ENCODE assay signal across 16 mouse cellular contexts in the genomic region with DNA sequence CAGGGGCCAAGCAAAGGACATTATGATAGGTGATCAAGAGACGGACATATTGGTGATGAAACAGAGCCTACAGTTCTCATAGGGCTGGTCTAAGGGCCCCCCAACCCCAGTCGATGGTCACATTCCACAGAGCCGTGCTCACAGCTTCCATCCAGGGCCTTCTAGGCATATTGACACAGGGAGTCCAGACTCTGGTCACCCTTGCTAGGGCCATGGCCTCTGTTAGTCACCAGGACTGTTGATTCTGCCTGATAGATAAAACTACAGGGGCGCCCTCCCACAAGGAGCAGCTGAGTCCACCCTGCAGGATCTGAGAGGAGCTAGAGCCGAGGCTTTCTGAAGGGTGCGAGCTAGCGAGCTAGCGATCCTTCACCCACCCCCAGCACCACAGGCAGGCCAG. TPM values are rescaled to one million over a fixed set of nuclear protein-coding genes. Genes with fewer than 3 reads are reported as not detected.
DNase-seq lines count a peak whose midpoint lies in the region; ATAC-seq and TF ChIP-seq lines count a peak whose summit lies in the region.
"Had no signal": no experiment of that assay in that cellular context is flagged by ENCODE, and none has a peak within 500 bp of the region (broad histone marks: within the 10 kb centered on the region; RNA-seq: fewer than 3 reads in every experiment).

No protein-coding gene starts in this region.

- WGBS in heart, embryonic 13.5 days: 70% methylated on average over 8 of the region's 8 CpGs
- WGBS in liver, postnatal 0 days (ENCODE audit: insufficient replicate concordance): 70% methylated on average over 8 of the region's 8 CpGs
- 80% methylated on average over 8 of the region's 8 CpGs for WGBS in kidney, embryonic 16.5 days

- H3K36me3 ChIP-seq in heart, embryonic 13.5 days: peaks cover 53% of the 10 kb centered on the region
- 0 out of 2 replicates have a peak, but pooled peaks cover 3% of the 10 kb centered on the region for H3K36me3 ChIP-seq in liver, postnatal 0 days (replicated peaks; ENCODE audit: insufficient read depth, low read length)
- peaks cover 14% of the 10 kb centered on the region for H3K36me3 ChIP-seq in kidney, embryonic 16.5 days (ENCODE audit: insufficient read depth, low read length)

- H3K27me3 ChIP-seq in heart, embryonic 13.5 days (replicated peaks): no peaks in the 10 kb centered on the region
- no peaks in the 10 kb centered on the region for H3K27me3 ChIP-seq in liver, postnatal 0 days (ENCODE audit: insufficient read depth, low read length)
- H3K27me3 ChIP-seq in kidney, embryonic 16.5 days (ENCODE audit: insufficient read depth, low read length): no peaks in the 10 kb centered on the region
- H3K27me3 ChIP-seq: limb, embryonic 13.5 days had no signal

- H3K4me2 ChIP-seq in heart, embryonic 13.5 days: no peak overlapping the region
- H3K4me2 ChIP-seq in liver, postnatal 0 days (ENCODE audit: low read depth, low read length): no peak overlapping the region
- H3K4me2 ChIP-seq in kidney, embryonic 16.5 days (replicated peaks; ENCODE audit: low read depth, low read length): no peak overlapping the region
- H3K4me2 ChIP-seq: limb, embryonic 13.5 days had no signal

- no peak for TF ChIP-seq CTCF in left cerebral cortex, adult 2 months (IDR thresholded peaks at IDR 0.05)
- no peak for TF ChIP-seq CTCF in liver, postnatal 0 days (IDR thresholded peaks at IDR 0.05; ENCODE audit: low read depth)

- no peak overlapping the region for H3K9ac ChIP-seq in heart, embryonic 13.5 days
- no peak overlapping the region for H3K9ac ChIP-seq in liver, postnatal 0 days (replicated peaks)
- H3K9ac ChIP-seq in kidney, embryonic 16.5 days (replicated peaks; ENCODE audit: low read length): no peak overlapping the region
- H3K9ac ChIP-seq: limb, embryonic 13.5 days had no signal

- no peak for DNase-seq in heart, postnatal 25 days (ENCODE audit: low spot score)
- no peak for DNase-seq in left cerebral cortex, adult 2 months (ENCODE audit: extremely low spot score in 1 of 2, low spot score in 2 of 2)
- no peak for DNase-seq in left cerebral cortex, adult 18-20 months (ENCODE audit: low spot score in 2 of 2)
- DNase-seq in liver: peak; percentile 22
- DNase-seq in liver, postnatal 0 days: no peak
- no peak for DNase-seq in cerebellum, postnatal 36 days
- DNase-seq: cerebellum, adult 11 months; lung, postnatal 10 days had no signal

- intact Hi-C loops in heart, postnatal 25 days (cut with DNase I): loop anchor here (5.0 kb wide), 1 partner anchor 39 kb away; no protein-coding TSS in a partner anchor
- intact Hi-C loops in left cerebral cortex, adult 2 months (cut with DNase I): no loop called here

- no peaks in the 10 kb centered on the region for H3K9me3 ChIP-seq in heart, embryonic 13.5 days
- H3K9me3 ChIP-seq in liver, postnatal 0 days (ENCODE audit: low read length): no peaks in the 10 kb centered on the region
- H3K9me3 ChIP-seq in kidney, embryonic 16.5 days (ENCODE audit: low read length): no peaks in the 10 kb centered on the region
- H3K9me3 ChIP-seq: limb, embryonic 13.5 days had no signal

- TF ChIP-seq EP300 in liver, postnatal 0 days (IDR thresholded peaks at IDR 0.05; ENCODE audit: low read depth): no peak

- peaks cover 52% of the 10 kb centered on the region for H3K4me1 ChIP-seq in heart, embryonic 13.5 days
- H3K4me1 ChIP-seq in liver, postnatal 0 days (ENCODE audit: insufficient read depth): peaks cover 10% of the 10 kb centered on the region; the same call in 1 of the 2 replicates
- peaks cover 17% of the 10 kb centered on the region for H3K4me1 ChIP-seq in kidney, embryonic 16.5 days (ENCODE audit: insufficient read depth, low read length)

- 0 out of 2 replicates have a peak overlapping the region, but pooled peaks have one; percentile 5 for H3K27ac ChIP-seq in heart, embryonic 13.5 days (replicated peaks)
- peak overlapping the region; percentile 66 for H3K27ac ChIP-seq in left cerebral cortex, adult 2 months
- H3K27ac ChIP-seq in liver, postnatal 0 days (ENCODE audit: low read depth): peak overlapping the region; percentile 34; the same call in 1 of the 2 replicates
- no peak overlapping the region for H3K27ac ChIP-seq in kidney, embryonic 16.5 days (ENCODE audit: low read length)
- H3K27ac ChIP-seq: limb, embryonic 13.5 days had no signal

- no peak for ATAC-seq in heart, embryonic 13.5 days (ENCODE audit: extremely low read depth, insufficient number of reproducible peaks, low FRiP score, low TSS enrichment)
- peak; percentile 85 for ATAC-seq in liver, postnatal 0 days
- no peak for ATAC-seq in kidney, embryonic 16.5 days (ENCODE audit: low FRiP score, low TSS enrichment)
- ATAC-seq: forebrain, embryonic 16.5 days had no signal

- no peak overlapping the region for H3K4me3 ChIP-seq in heart, embryonic 13.5 days
- H3K4me3 ChIP-seq in left cerebral cortex, adult 2 months: no peak overlapping the region
- H3K4me3 ChIP-seq in liver, postnatal 0 days (ENCODE audit: low read depth, low read length): no peak overlapping the region
- H3K4me3 ChIP-seq in kidney, embryonic 16.5 days (ENCODE audit: low read length): no peak overlapping the region
- H3K4me3 ChIP-seq: erythroblast, embryonic 14.5 days; limb, embryonic 13.5 days had no signal

RNA-seq across cellular contexts. Expression of a gene that starts 20.4 kb away (rescaled TPM):
- 14.3 and 15.6 TPM in 2 replicates for polyA plus RNA-seq in heart, embryonic 13.5 days (2015; fragmentation: Nextera tagmentation; extraction: Ambion mirVana)
- total RNA-seq in heart, postnatal 25 days (2021): 10 to 100 TPM; 11.9 to 14.1 TPM
- total RNA-seq in left cerebral cortex, adult 2 months (2021): 10 to 100 TPM; 11.8 to 12.7 TPM
- 10 to 100 TPM; 10.9 to 14.6 TPM for total RNA-seq in left cerebral cortex, adult 18-20 months (2021)
- 3.2 and 3.7 TPM in 2 replicates for polyA plus RNA-seq in liver, postnatal 0 days (2015; fragmentation: Nextera tagmentation; extraction: Ambion mirVana)
- polyA plus RNA-seq in kidney, embryonic 16.5 days (2015; fragmentation: Nextera tagmentation; extraction: Ambion mirVana): 20.0 and 20.8 TPM in 2 replicates

RNA-seq across cellular contexts. Expression of a gene that starts 31.9 kb away (rescaled TPM):
- not detected in 2 replicates for polyA plus RNA-seq in heart, embryonic 13.5 days (2015; fragmentation: Nextera tagmentation; extraction: Ambion mirVana)
- total RNA-seq in heart, postnatal 25 days (2021): under 1 TPM; 0.23 to 0.53 TPM
- 1 to 10 TPM in 1 of 2 experiments, under 1 TPM in 1; 0.66 to 1.1 TPM for total RNA-seq in left cerebral cortex, adult 2 months (2021)
- under 1 TPM; 0.47 to 0.93 TPM for total RNA-seq in left cerebral cortex, adult 18-20 months (2021)
- polyA plus RNA-seq in liver, postnatal 0 days (2015; fragmentation: Nextera tagmentation; extraction: Ambion mirVana): not detected in 2 replicates
- 1.0 and 1.1 TPM in 2 replicates for polyA plus RNA-seq in kidney, embryonic 16.5 days (2015; fragmentation: Nextera tagmentation; extraction: Ambion mirVana)
- total RNA-seq: granulocyte monocyte progenitor cell, adult 5-6 weeks; megakaryocyte, adult 5-6 weeks had no signal
- polyA plus RNA-seq: erythroblast, embryonic 14.5 days; forebrain, embryonic 16.5 days; intestine, embryonic 14.5 days had no signal
